Mouse (Mus musculus) urinary bladder, postnatal 14 days (tissue): Measurements from ENCODE around the gene Pms2.

Experiments
- DNase-seq: peaks from one replicate; pipeline ENCODE4 v3.0.0; 2021; ENCODE audit warnings: low spot score

Pms2 gene

GRCm38 (mm10) chr5:143932831-143933230 lies 23.1 kb downstream of the Pms2 start, which contains the start of gene Rsph10b:
Gene Rsph10b, plus strand, starts transcription at chr5:143933035.
- no peak for DNase-seq

GRCm38 (mm10) chr5:143933414-143933813 lies 23.6 kb downstream of the Pms2 start:
- DNase-seq = no peak

GRCm38 (mm10) chr5:143933875-143934274 lies 24.1 kb downstream of the Pms2 start:
- no peak for DNase-seq

- DNase-seq = no peak
Observed at GRCm38 (mm10) chr5:143936156-143936555, 26.4 kb downstream of the Pms2 start.

GRCm38 (mm10) chr5:143941588-143941987 lies 31.8 kb downstream of the Pms2 start:
- no peak for DNase-seq

- no peak for DNase-seq
Observed at GRCm38 (mm10) chr5:143943231-143944125, 33.7 kb downstream of the Pms2 start.

GRCm38 (mm10) chr5:143948361-143948760 lies 38.6 kb downstream of the Pms2 start:
- DNase-seq = no peak

- no peak for DNase-seq
Observed at GRCm38 (mm10) chr5:143950016-143950415, 40.3 kb downstream of the Pms2 start.

GRCm38 (mm10) chr5:143957101-143957500 lies 47.3 kb downstream of the Pms2 start:
- DNase-seq = no peak

- DNase-seq = no peak
Observed at GRCm38 (mm10) chr5:143959551-143959950, 49.8 kb downstream of the Pms2 start.

GRCm38 (mm10) chr5:143961176-143961575 lies 51.4 kb downstream of the Pms2 start:
- DNase-seq = no peak

GRCm38 (mm10) chr5:143965586-143966345 lies 56.0 kb downstream of the Pms2 start:
- DNase-seq = no peak

- no peak for DNase-seq
Observed at GRCm38 (mm10) chr5:143966671-143967070, 56.9 kb downstream of the Pms2 start.

- DNase-seq = no peak
Observed at GRCm38 (mm10) chr5:143972628-143973027, 62.9 kb downstream of the Pms2 start.

GRCm38 (mm10) chr5:143974931-143975630 lies 65.3 kb downstream of the Pms2 start:
- peak; percentile 59 for DNase-seq

GRCm38 (mm10) chr5:143975631-143975933 lies 65.8 kb downstream of the Pms2 start:
- DNase-seq = no peak

GRCm38 (mm10) chr5:143976232-143976631 lies 66.5 kb downstream of the Pms2 start:
- DNase-seq = no peak

GRCm38 (mm10) chr5:143976726-143977431 lies 67.1 kb downstream of the Pms2 start:
- no peak for DNase-seq

GRCm38 (mm10) chr5:143980858-143981257 lies 71.1 kb downstream of the Pms2 start:
- peak; percentile 24 for DNase-seq

- no peak for DNase-seq
Observed at GRCm38 (mm10) chr5:143982361-143982760, 72.6 kb downstream of the Pms2 start.
